Mouse (Mus musculus) MEL (cell line): Measurements from ENCODE around the gene Tyk2. TPM values are rescaled to one million over a fixed set of nuclear protein-coding genes. Genes with fewer than 3 reads are reported as not detected.

ENCODE experiments used
- DNase-seq: peaks from one replicate; pipeline ENCODE4 v3.0.0; 2011; ENCODE audit warnings: low read depth, low spot score
- H3K27ac ChIP-seq: 2 replicates; pipeline ENCODE4 v1.5.1; 2012; ENCODE audit warnings: low read depth, mild to moderate bottlenecking, control low read depth, low read length, moderate library complexity; ENCODE audit not compliant: control insufficient read depth
- H3K27me3 ChIP-seq, 2 experiments: fragments of 150-350 bp in 1 of 2; sonication (generic) in 1 of 2; 2 replicates each; pipeline ENCODE4 v1.6.1; 2012; ENCODE audit warnings: low read length in 2 of 2, mild to moderate bottlenecking in 2 of 2, improper control_type of control experiment in 1 of 2, moderate library complexity in 1 of 2; ENCODE audit not compliant: insufficient read depth in 2 of 2, control insufficient read depth in 1 of 2
- H3K36me3 ChIP-seq, 2 experiments: 2 replicates each; pipeline ENCODE4 v1.6.1; 2012 to 2014; ENCODE audit warnings: low read length in 2 of 2, improper control_type of control experiment in 1 of 2, inconsistent platforms in 1 of 2, mild to moderate bottlenecking in 1 of 2; ENCODE audit not compliant: insufficient read depth in 2 of 2, control insufficient read depth in 1 of 2
- H3K4me1 ChIP-seq, 2 experiments: fragments of 150-350 bp in 1 of 2; sonication (generic) in 1 of 2; 2 replicates each; pipeline ENCODE4 v1.6.1; 2012; ENCODE audit warnings: low read length in 2 of 2, improper control_type of control experiment in 1 of 2, mild to moderate bottlenecking in 1 of 2; ENCODE audit not compliant: insufficient read depth in 2 of 2, control insufficient read depth in 1 of 2
- H3K4me3 ChIP-seq, 2 experiments: fragments of 150-350 bp in 1 of 2; sonication (generic) in 1 of 2; 2 replicates each; pipeline ENCODE4 v1.5.1; 2012; ENCODE audit warnings: low read depth in 2 of 2, low read length in 2 of 2, mild to moderate bottlenecking in 2 of 2, moderate library complexity in 2 of 2, control low read depth in 1 of 2, improper control_type of control experiment in 1 of 2; ENCODE audit not compliant: control insufficient read depth in 1 of 2, insufficient read depth in 1 of 2
- H3K79me2 ChIP-seq: 2 replicates; pipeline ENCODE4 v1.6.1; 2012; ENCODE audit warnings: mild to moderate bottlenecking, low read length, moderate library complexity; ENCODE audit not compliant: control insufficient read depth, poor library complexity, insufficient read depth
- H3K9ac ChIP-seq: 2 replicates; pipeline ENCODE4 v1.6.1; 2012; ENCODE audit warnings: low read depth, mild to moderate bottlenecking, control low read depth, low read length, moderate library complexity; ENCODE audit not compliant: control insufficient read depth, poor library complexity, severe bottlenecking
- H3K9me3 ChIP-seq: fragments of 150-350 bp; sonication (generic); replicated peaks from 2 replicates; pipeline ENCODE4 v1.6.1; 2012; ENCODE audit warnings: mild to moderate bottlenecking, low read length, improper control_type of control experiment, moderate library complexity; ENCODE audit not compliant: insufficient read depth
- CHD1 ChIP-seq: IDR thresholded peaks from 2 replicates; pipeline ENCODE4 v1.6.1; 2012; ENCODE audit warnings: low read depth, mild to moderate bottlenecking, inconsistent platforms, low read length, improper control_type of control experiment
- CHD2 ChIP-seq: IDR thresholded peaks from 2 replicates; pipeline ENCODE4 v1.6.1; 2011; ENCODE audit warnings: low read length, improper control_type of control experiment
- CTCF ChIP-seq, 3 experiments: IDR thresholded peaks in 2 of 3; conservative IDR thresholded peaks in 1 of 3; 2 replicates each; pipeline ENCODE4 v1.5.1; 2011 to 2012; ENCODE audit warnings: low read length in 3 of 3, low read depth in 2 of 3, mild to moderate bottlenecking in 2 of 3, improper control_type of control experiment in 1 of 3, inconsistent platforms in 1 of 3, mixed read lengths in 1 of 3, moderate library complexity in 1 of 3; ENCODE audit not compliant: control insufficient read depth in 1 of 3, insufficient read depth in 1 of 3, poor library complexity in 1 of 3, severe bottlenecking in 1 of 3
- E2F4 ChIP-seq: IDR thresholded peaks from 2 replicates; pipeline ENCODE4 v1.6.1; 2011; ENCODE audit warnings: low read depth, low read length, improper control_type of control experiment, borderline replicate concordance
- ELF1 ChIP-seq: IDR thresholded peaks from 2 replicates; pipeline ENCODE4 v1.6.1; 2014; ENCODE audit warnings: low read depth, mild to moderate bottlenecking, inconsistent platforms, low read length, improper control_type of control experiment, moderate library complexity
- ETS1 ChIP-seq: IDR thresholded peaks from 2 replicates; pipeline ENCODE4 v1.6.1; 2012; ENCODE audit warnings: low read depth, mild to moderate bottlenecking, inconsistent platforms, low read length, improper control_type of control experiment, moderate library complexity
- GABPA ChIP-seq: IDR thresholded peaks from 2 replicates; pipeline ENCODE4 v1.6.1; 2012; ENCODE audit warnings: low read depth, mild to moderate bottlenecking, inconsistent platforms, low read length, improper control_type of control experiment, moderate library complexity
- GATA1 ChIP-seq: IDR thresholded peaks from 2 replicates; pipeline ENCODE4 v1.6.1; 2011; ENCODE audit warnings: low read depth, low read length, improper control_type of control experiment
- HCFC1 ChIP-seq: IDR thresholded peaks from 2 replicates; pipeline ENCODE4 v1.6.1; 2012; ENCODE audit warnings: low read depth, mild to moderate bottlenecking, inconsistent platforms, low read length, improper control_type of control experiment, moderate library complexity
- MAX ChIP-seq: IDR thresholded peaks from 2 replicates; pipeline ENCODE4 v1.6.1; 2011; ENCODE audit warnings: low read length, improper control_type of control experiment
- MEF2A ChIP-seq: IDR thresholded peaks from 2 replicates; pipeline ENCODE4 v1.6.1; 2014; ENCODE audit warnings: low read depth, mild to moderate bottlenecking, inconsistent platforms, low read length, improper control_type of control experiment; ENCODE audit not compliant: poor library complexity, insufficient replicate concordance, severe bottlenecking; ENCODE audit errors: extremely low read depth
- MXI1 ChIP-seq: IDR thresholded peaks from 2 replicates; pipeline ENCODE4 v1.6.1; 2011; ENCODE audit warnings: mild to moderate bottlenecking, low read depth, low read length, improper control_type of control experiment
- MYB ChIP-seq: IDR thresholded peaks from 2 replicates; pipeline ENCODE4 v1.6.1; 2011; ENCODE audit warnings: mild to moderate bottlenecking, low read depth, low read length, improper control_type of control experiment
- MYC ChIP-seq: IDR thresholded peaks from 2 replicates; pipeline ENCODE4 v1.6.1; 2011; ENCODE audit warnings: low read depth, mild to moderate bottlenecking, low read length, improper control_type of control experiment, moderate library complexity
- NRF1 ChIP-seq: IDR thresholded peaks from 2 replicates; pipeline ENCODE4 v1.6.1; 2014; ENCODE audit warnings: low read depth, mild to moderate bottlenecking, inconsistent platforms, low read length, improper control_type of control experiment, moderate library complexity; ENCODE audit not compliant: poor library complexity, insufficient read depth, severe bottlenecking
- POLR2A ChIP-seq, 2 experiments: IDR thresholded peaks; 2 replicates each; pipeline ENCODE4 v1.6.1; 2011 to 2012; ENCODE audit warnings: low read length in 2 of 2, mild to moderate bottlenecking in 2 of 2, control low read depth in 1 of 2, improper control_type of control experiment in 1 of 2, low read depth in 1 of 2, moderate library complexity in 1 of 2; ENCODE audit not compliant: control insufficient read depth in 1 of 2, insufficient read depth in 1 of 2, poor library complexity in 1 of 2
- POLR2AphosphoS2 ChIP-seq: IDR thresholded peaks from 2 replicates; pipeline ENCODE4 v1.6.1; 2011; ENCODE audit warnings: low read length, improper control_type of control experiment
- POLR2AphosphoS5 ChIP-seq: IDR thresholded peaks from 2 replicates; pipeline ENCODE4 v1.6.1; 2012; ENCODE audit warnings: low read depth, borderline replicate concordance, mild to moderate bottlenecking, inconsistent platforms, low read length, moderate library complexity, mixed read lengths
- RAD21 ChIP-seq: IDR thresholded peaks from 2 replicates; pipeline ENCODE4 v1.6.1; 2011; ENCODE audit warnings: mild to moderate bottlenecking, low read depth, low read length, improper control_type of control experiment
- RCOR1 ChIP-seq: IDR thresholded peaks from 2 replicates; pipeline ENCODE4 v1.6.1; 2012; ENCODE audit warnings: low read depth, mild to moderate bottlenecking, inconsistent platforms, low read length, improper control_type of control experiment
- SIN3A ChIP-seq: IDR thresholded peaks from 2 replicates; pipeline ENCODE4 v1.6.1; 2012; ENCODE audit warnings: low read length, improper control_type of control experiment, inconsistent platforms
- SMC3 ChIP-seq: IDR thresholded peaks from 2 replicates; pipeline ENCODE4 v1.6.1; 2011; ENCODE audit warnings: low read depth, low read length, improper control_type of control experiment
- TAL1 ChIP-seq: IDR thresholded peaks from 2 replicates; pipeline ENCODE4 v1.6.1; 2012; ENCODE audit warnings: mild to moderate bottlenecking, inconsistent platforms, low read length, moderate library complexity, mixed read lengths
- TBP ChIP-seq: IDR thresholded peaks from 2 replicates; pipeline ENCODE4 v1.8.0; 2011; ENCODE audit warnings: low read depth, low read length, improper control_type of control experiment
- UBTF ChIP-seq: IDR thresholded peaks from 2 replicates; pipeline ENCODE4 v1.6.1; 2012; ENCODE audit warnings: low read depth, mild to moderate bottlenecking, inconsistent platforms, low read length, improper control_type of control experiment, moderate library complexity, borderline replicate concordance; ENCODE audit not compliant: insufficient read depth
- USF2 ChIP-seq, 2 experiments: IDR thresholded peaks; 2 replicates each; pipeline ENCODE4 v1.6.1; 2011 to 2012; ENCODE audit warnings: improper control_type of control experiment in 2 of 2, low read length in 2 of 2, borderline replicate concordance in 1 of 2, inconsistent platforms in 1 of 2, low read depth in 1 of 2, mild to moderate bottlenecking in 1 of 2; ENCODE audit not compliant: insufficient read depth in 1 of 2
- ZKSCAN1 ChIP-seq: IDR thresholded peaks from 2 replicates; pipeline ENCODE4 v1.6.1; 2012; ENCODE audit warnings: low read depth, mild to moderate bottlenecking, inconsistent platforms, low read length, improper control_type of control experiment, moderate library complexity
- polyA plus RNA-seq, 2 experiments: library from polyadenylated mRNA; stranded (reverse) in 1 of 2; unstranded in 1 of 2; fragments of >175 nt in 1 of 2; fragments of >200 nt in 1 of 2; gene quantifications; 2 replicates each; pipeline versions ENCODE4 v1.2.1 to v1.2.4; 2012; ENCODE audit warnings: low replicate concordance in 2 of 2, low read depth in 1 of 2; ENCODE audit not compliant: insufficient read length in 2 of 2, insufficient read depth in 1 of 2, missing spikeins in 1 of 2
- total RNA-seq: library from RNA; depleted of rRNA; stranded (reverse); fragments of 300-350 nt; gene quantifications from 2 replicates; pipeline ENCODE4 v1.2.3, GENCODE M21; 2012

The Tyk2 gene
- total and polyA plus RNA-seq, 3 experiments, result 43.8 to 63.3 TPM; not detected in 1

GRCm38 (mm10) chr9:21161209-21161909 is 30.3 kb upstream of the Tyk2 start:
- peak; percentile 84; the same call in 1 of the 2 replicates for TF ChIP-seq POLR2AphosphoS5
- TF ChIP-seq UBTF, result peak; percentile 60; the same call in 1 of the 2 replicates
- TF ChIP-seq POLR2A (IDR thresholded peaks at IDR 0.05; ENCODE audit: control insufficient read depth in 1 of 2, insufficient read depth in 1 of 2, low read depth in 1 of 2, low read length in 2 of 2, poor library complexity in 1 of 2), result peak in 1 of 2 experiments; percentile 97; a peak in 2 of 4 replicates
- no peak for TF ChIP-seq NRF1
- TF ChIP-seq CTCF (IDR thresholded peaks at IDR 0.05 in 2 of 3, conservative IDR thresholded peaks at IDR 0.05 in 1 of 3; ENCODE audit: control insufficient read depth in 1 of 3, insufficient read depth in 1 of 3, low read depth in 2 of 3, low read length in 3 of 3, poor library complexity in 1 of 3, severe bottlenecking in 1 of 3), result peak in 1 of 3 experiments; percentile 100; a peak in 2 of 6 replicates
- no peak for TF ChIP-seq HCFC1
- no peak for TF ChIP-seq E2F4
- peak; percentile 50; the same call in 1 of the 2 replicates for TF ChIP-seq TBP
- Histone ChIP-seq H3K27me3 (no peaks in the 10 kb centered on the region), H3K4me1 (peaks cover 6 to 22% of the 10 kb centered on the region in 2 experiments), H3K4me3 (peak overlapping the region; percentile 49 to 69), H3K27ac (peak overlapping the region; percentile 14), H3K9me3 (no peaks in the 10 kb centered on the region), H3K79me2 (peaks cover 10% of the 10 kb centered on the region), H3K36me3 (peaks cover 0 to 12% of the 10 kb centered on the region in 2 experiments; a peak in 2 of 4 replicates), H3K9ac (peak overlapping the region; percentile 75)
- peak; percentile 99 for DNase-seq

- DNase-seq, result peak; percentile 91
- Histone ChIP-seq H3K27me3 (no peaks in the 10 kb centered on the region), H3K79me2 (peaks cover 3% of the 10 kb centered on the region; the same call in 1 of the 2 replicates), H3K9ac (peak overlapping the region; percentile 22), H3K4me3 (no peak overlapping the region), H3K9me3 (no peaks in the 10 kb centered on the region), H3K4me1 (peaks cover 12 to 25% of the 10 kb centered on the region in 2 experiments), H3K27ac (peak overlapping the region; percentile 62), H3K36me3 (peaks cover 0 to 16% of the 10 kb centered on the region in 2 experiments; a peak in 2 of 4 replicates)
- no peak for TF ChIP-seq RAD21
- no peak for TF ChIP-seq CTCF (IDR thresholded peaks at IDR 0.05 in 2 of 3, conservative IDR thresholded peaks at IDR 0.05 in 1 of 3; ENCODE audit: control insufficient read depth in 1 of 3, insufficient read depth in 1 of 3, low read depth in 2 of 3, low read length in 3 of 3, poor library complexity in 1 of 3, severe bottlenecking in 1 of 3)
- peak; percentile 97 for TF ChIP-seq MYC
- peak; percentile 72 for TF ChIP-seq ELF1
- TF ChIP-seq GABPA, result no peak
- no peak for TF ChIP-seq MYB
- no peak for TF ChIP-seq USF2 (IDR thresholded peaks at IDR 0.05; ENCODE audit: borderline replicate concordance in 1 of 2, insufficient read depth in 1 of 2, low read depth in 1 of 2, low read length in 2 of 2)
- TF ChIP-seq UBTF, result no peak
- TF ChIP-seq POLR2A (IDR thresholded peaks at IDR 0.05; ENCODE audit: control insufficient read depth in 1 of 2, insufficient read depth in 1 of 2, low read depth in 1 of 2, low read length in 2 of 2, poor library complexity in 1 of 2), result peak in 1 of 2 experiments; percentile 72; a peak in 2 of 4 replicates
- no peak for TF ChIP-seq POLR2AphosphoS5
- TF ChIP-seq SMC3, result no peak
- TF ChIP-seq MAX, result peak; percentile 82
- peak; percentile 74 for TF ChIP-seq ETS1
- no peak for TF ChIP-seq MEF2A
- TF ChIP-seq MXI1, result peak; percentile 85
- TF ChIP-seq GATA1, result no peak
- no peak for TF ChIP-seq E2F4
- TF ChIP-seq SIN3A, result peak; percentile 77
- TF ChIP-seq TAL1, result 0 out of 2 replicates have a peak, but pooled peaks have one; percentile 12
- peak; percentile 72 for TF ChIP-seq RCOR1
- TF ChIP-seq CHD2, result no peak
- no peak for TF ChIP-seq ZKSCAN1
- no peak for TF ChIP-seq NRF1
- TF ChIP-seq POLR2AphosphoS2, result no peak
- no peak for TF ChIP-seq CHD1
These were observed 23.7 kb upstream of the Tyk2 start for GRCm38 (mm10) chr9:21154787-21155186.
